Mouse (Mus musculus) lung, embryonic 16.5 days (tissue): Measurements from ENCODE around the gene Macf1. TPM values are rescaled to one million over a fixed set of nuclear protein-coding genes. Genes with fewer than 3 reads are reported as not detected.
"Not testable (repeated sequence)": the region's sequence is repeated elsewhere in the genome, so short reads cannot be mapped to it uniquely, and the experiment has no call there.

Source experiments
- ATAC-seq: fragments of 200-750 bp; cut with Nextera tagmentation; 2 replicates; pipeline ENCODE4 v1.8.0; 2017; ENCODE audit warnings: low read depth, mild to moderate bottlenecking, moderate library complexity
- H3K27ac ChIP-seq: fragments of 300-500 bp; sonication (generic); 2 replicates; pipeline ENCODE4 v1.5.1; 2014; ENCODE audit warnings: mild to moderate bottlenecking, control low read depth, low read length
- H3K27me3 ChIP-seq: fragments of 300-500 bp; sonication (generic); 2 replicates; pipeline ENCODE4 v1.6.1; 2014; ENCODE audit warnings: low read depth, low read length, mixed read lengths; ENCODE audit not compliant: control insufficient read depth, insufficient read depth
- H3K36me3 ChIP-seq: fragments of 300-500 bp; sonication (generic); 2 replicates; pipeline ENCODE4 v1.6.1; 2014; ENCODE audit warnings: low read length; ENCODE audit not compliant: control insufficient read depth, insufficient read depth
- H3K4me1 ChIP-seq: fragments of 300-500 bp; sonication (generic); replicated peaks from 2 replicates; pipeline ENCODE4 v1.6.1; 2014; ENCODE audit warnings: low read length, mixed read lengths; ENCODE audit not compliant: control insufficient read depth, insufficient read depth
- H3K4me2 ChIP-seq: fragments of 300-500 bp; sonication (generic); 2 replicates; pipeline ENCODE4 v1.6.1; 2014; ENCODE audit warnings: low read depth, low read length, control low read depth
- H3K4me3 ChIP-seq: fragments of 300-500 bp; sonication (generic); 2 replicates; pipeline ENCODE4 v1.5.1; 2014; ENCODE audit warnings: mild to moderate bottlenecking, low read length, control low read depth
- H3K9ac ChIP-seq: fragments of 300-500 bp; sonication (generic); 2 replicates; pipeline ENCODE4 v1.6.1; 2014; ENCODE audit warnings: low read length, control low read depth
- H3K9me3 ChIP-seq: fragments of 300-500 bp; sonication (generic); 2 replicates; pipeline ENCODE4 v1.6.1; 2016; ENCODE audit warnings: low read length; ENCODE audit not compliant: control insufficient read depth
- whole genome bisulfite sequencing: fragments of 180-500 bp; shearing (Covaris S2); extraction: QIAGEN DNeasy Blood & Tissue Kit; methylation state at CpG from one replicate; pipeline ENCODE4 v1.1.7; 2014; 5-methylcytosine and 5-hydroxymethylcytosine counted together
- polyA plus RNA-seq: library from polyadenylated mRNA; unstranded; fragments of >200 nt; fragmentation: Nextera tagmentation; extraction: Ambion mirVana; gene quantifications from 2 replicates; pipeline ENCODE4 v1.2.1, GENCODE M21; 2015

Macf1 gene
- polyA plus RNA-seq, 1 experiment from 2014 or later = 77.8 TPM

DNA sequence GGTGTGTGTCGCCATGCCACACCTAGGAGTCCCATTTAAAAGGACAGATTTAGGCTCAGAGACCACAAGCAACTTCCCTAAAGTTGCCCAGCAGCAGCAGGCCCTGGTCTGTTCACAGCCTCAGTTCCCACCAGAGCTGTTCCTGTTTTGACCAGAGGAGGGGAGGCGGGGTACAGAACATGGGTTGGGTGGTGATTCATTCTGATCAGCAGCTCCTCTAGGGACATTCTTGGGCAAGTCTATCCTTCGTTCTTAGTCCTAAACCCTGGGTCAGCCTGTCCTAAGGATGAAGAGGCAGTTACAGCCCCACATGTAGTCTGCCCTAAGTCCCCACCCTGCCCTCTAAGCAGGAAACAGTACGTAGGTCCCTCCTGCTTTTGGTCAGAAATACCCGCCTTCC is 343.9 kb downstream of the Macf1 start:
- no peak for ATAC-seq
- Histone ChIP-seq H3K27me3 (peaks cover 23% of the 10 kb centered on the region), H3K4me3 (no peak overlapping the region), H3K27ac (no peak overlapping the region), H3K9ac (no peak overlapping the region), H3K4me2 (no peak overlapping the region), H3K9me3 (no peaks in the 10 kb centered on the region), H3K4me1 (peaks cover 5% of the 10 kb centered on the region), H3K36me3 (no peaks in the 10 kb centered on the region)
- WGBS = 66% methylated on average over 5 of the region's 5 CpGs

DNA sequence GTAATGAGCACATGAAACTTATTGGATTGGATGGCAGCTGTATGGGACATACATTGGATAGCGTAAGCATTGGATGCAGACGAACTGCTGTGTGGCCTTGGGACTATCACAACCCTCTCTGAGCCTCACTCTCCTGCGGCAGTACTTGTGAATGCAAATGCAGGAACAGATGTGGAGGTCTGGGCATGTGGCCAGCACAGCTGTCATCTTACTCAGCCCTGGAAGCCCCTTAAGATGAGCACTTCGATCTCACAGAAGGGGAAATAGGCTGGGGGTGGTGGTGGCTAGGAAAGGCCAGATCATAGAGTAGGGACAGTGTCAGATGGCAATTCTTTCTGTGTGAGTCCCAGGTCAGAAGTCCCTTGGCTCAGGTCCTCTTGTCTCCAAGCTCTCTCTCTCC is 346.5 kb downstream of the Macf1 start:
- 53% methylated on average over 4 of the region's 4 CpGs for WGBS
- Histone ChIP-seq H3K27ac (no peak overlapping the region), H3K4me3 (no peak overlapping the region), H3K27me3 (peaks cover 21% of the 10 kb centered on the region), H3K4me1 (peaks cover 5% of the 10 kb centered on the region), H3K9me3 (no peaks in the 10 kb centered on the region), H3K36me3 (no peaks in the 10 kb centered on the region), H3K9ac (no peak overlapping the region), H3K4me2 (no peak overlapping the region)
- ATAC-seq = no peak

DNA sequence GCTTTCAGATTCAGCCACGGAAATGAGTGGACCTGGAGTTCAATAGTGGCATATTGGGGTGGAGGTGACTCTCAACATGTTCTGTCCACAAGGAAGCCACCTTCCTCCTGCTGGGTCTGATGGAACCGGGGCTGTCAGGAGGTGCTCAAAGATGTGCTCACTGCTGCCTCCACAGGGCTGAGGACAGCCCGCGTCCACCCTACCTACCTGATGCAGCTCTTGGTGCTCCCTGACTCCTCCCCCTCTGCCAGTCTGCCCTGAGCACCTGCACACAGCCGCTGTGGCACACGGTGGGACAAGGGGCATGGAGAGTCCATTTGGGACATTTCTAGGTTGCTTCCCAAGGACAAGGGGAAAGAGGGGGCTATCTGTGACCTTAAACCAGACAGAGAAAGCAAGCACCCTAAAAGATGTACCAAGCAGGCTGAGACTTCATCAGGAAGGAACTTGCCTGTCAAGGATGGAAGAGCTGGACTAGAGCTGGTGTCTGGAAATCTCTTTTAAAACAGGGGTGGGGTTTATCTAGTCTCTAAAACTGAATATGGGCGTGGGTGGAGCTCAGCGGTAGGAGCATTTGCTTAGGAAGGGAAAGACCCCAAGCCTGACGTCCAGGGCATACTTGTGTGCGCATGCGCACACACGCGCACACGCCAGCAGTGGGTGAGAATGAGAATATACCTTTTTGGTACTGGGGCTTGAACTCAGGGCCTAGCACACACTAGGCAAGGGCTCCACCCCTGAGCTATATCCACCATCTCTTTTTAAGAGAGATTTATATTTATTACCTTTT is 348.2 kb downstream of the Macf1 start:
- Histone ChIP-seq H3K4me2 (no peak overlapping the region), H3K4me3 (no peak overlapping the region), H3K36me3 (no peaks in the 10 kb centered on the region), H3K27ac (no peak overlapping the region), H3K4me1 (no peaks in the 10 kb centered on the region), H3K27me3 (peaks cover 4% of the 10 kb centered on the region; the same call in 1 of the 2 replicates), H3K9me3 (no peaks in the 10 kb centered on the region), H3K9ac (no peak overlapping the region)
- WGBS = 62% methylated on average over 14 of the region's 14 CpGs
- ATAC-seq = no peak

DNA sequence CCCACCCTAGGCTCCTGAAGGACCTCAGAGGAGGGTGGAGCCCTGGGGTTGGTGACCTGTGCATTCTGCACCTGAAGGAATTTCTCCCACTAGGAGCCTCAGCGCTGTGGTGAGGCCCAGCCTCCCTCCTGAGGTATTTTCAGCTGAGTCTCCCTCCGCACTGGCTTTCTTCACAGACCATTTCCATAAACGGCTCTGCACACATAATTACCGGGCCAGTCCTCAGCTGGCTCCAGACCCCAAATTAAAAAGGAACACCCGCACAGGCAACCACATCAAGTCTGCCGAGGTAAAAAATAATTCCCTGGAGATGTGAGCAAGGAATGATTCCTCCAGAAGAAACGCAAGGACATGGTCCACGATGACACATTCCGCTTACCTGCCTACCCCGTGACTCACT is 348.9 kb downstream of the Macf1 start:
- not testable (repeated sequence) for H3K4me3 ChIP-seq, H3K36me3 ChIP-seq, H3K27ac ChIP-seq, H3K4me2 ChIP-seq, H3K4me1 ChIP-seq, H3K9me3 ChIP-seq, H3K27me3 ChIP-seq, ATAC-seq, H3K9ac ChIP-seq
- 72% methylated on average over 10 of the region's 10 CpGs for WGBS

DNA sequence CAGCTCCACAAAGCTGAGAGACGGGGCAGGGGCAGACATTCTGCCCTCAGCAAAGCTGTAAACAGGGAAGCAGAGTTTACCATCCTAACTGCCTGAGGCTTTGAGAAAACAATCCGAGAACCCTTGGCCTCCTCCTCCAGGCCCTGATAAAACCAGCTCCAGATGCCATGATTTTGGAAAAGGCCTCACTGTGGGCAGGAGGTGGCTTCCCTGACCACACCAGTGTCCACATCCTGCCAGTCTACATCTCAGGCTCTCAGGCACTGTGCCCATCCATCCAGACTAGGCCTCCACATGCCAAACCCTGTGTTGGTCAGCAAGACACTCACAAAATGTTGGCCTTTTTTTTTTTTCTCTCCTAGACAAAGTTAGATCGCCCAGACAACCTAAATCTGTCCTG is 350.0 kb downstream of the Macf1 start:
- no peak for ATAC-seq

DNA sequence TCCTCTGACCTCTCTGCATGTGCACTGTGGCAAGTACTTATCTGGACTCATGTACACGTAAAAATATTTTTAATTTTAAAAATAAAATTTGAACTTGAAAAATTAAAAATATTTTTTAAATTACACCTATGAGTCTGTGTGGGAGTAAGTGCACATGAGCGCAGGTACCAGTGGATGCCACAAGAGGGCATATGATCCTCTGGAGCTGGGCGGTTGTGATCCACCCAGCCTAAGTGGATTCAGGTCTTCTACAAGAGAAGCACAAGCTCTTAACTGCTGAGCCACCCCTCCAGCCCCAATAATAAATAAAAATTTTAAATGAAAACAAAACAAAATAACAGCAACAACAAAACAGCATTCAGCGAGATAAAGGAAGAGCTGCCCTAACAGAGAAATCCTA is 351.0 kb downstream of the Macf1 start:
- 92% methylated on average over 4 of the region's 4 CpGs for WGBS
- Histone ChIP-seq H3K36me3 (no peaks in the 10 kb centered on the region), H3K9me3 (no peaks in the 10 kb centered on the region), H3K27me3 (no peaks in the 10 kb centered on the region), H3K27ac (no peak overlapping the region), H3K4me1 (no peaks in the 10 kb centered on the region), H3K9ac (no peak overlapping the region), H3K4me2 (no peak overlapping the region), H3K4me3 (no peak overlapping the region)
- ATAC-seq = no peak

More for the DNA sequence above, 350.0 kb downstream of the Macf1 start:
- no peak overlapping the region for H3K4me2 ChIP-seq
- no peak overlapping the region for H3K4me3 ChIP-seq
- H3K36me3 ChIP-seq = no peaks in the 10 kb centered on the region
- no peak overlapping the region for H3K27ac ChIP-seq
- H3K9ac ChIP-seq = no peak overlapping the region
- no peaks in the 10 kb centered on the region for H3K9me3 ChIP-seq
- H3K4me1 ChIP-seq = no peaks in the 10 kb centered on the region
- 48% methylated on average over 3 of the region's 3 CpGs for WGBS
- H3K27me3 ChIP-seq = no peaks in the 10 kb centered on the region

DNA sequence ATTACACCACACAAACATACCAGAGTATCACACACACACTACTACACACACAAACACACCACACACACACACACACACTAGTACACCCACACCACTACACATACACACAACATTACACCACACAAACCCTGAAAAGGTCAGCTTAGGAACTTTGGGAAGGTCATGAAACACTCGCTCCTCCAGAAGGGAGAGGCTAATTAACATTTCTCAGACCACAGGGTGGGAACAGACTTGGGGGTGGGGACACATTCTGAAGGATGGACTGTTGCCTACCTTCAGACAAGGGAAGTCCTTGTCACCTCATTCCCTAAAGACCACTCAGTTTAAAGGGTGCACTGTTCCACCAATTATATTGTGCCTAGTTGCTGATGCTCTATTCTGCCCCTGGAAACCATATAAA is 352.2 kb downstream of the Macf1 start:
- WGBS = 43% methylated on average over 1 of the region's 1 CpGs
- not testable (repeated sequence) for H3K36me3 ChIP-seq, H3K27me3 ChIP-seq, H3K4me3 ChIP-seq, H3K9me3 ChIP-seq, H3K4me1 ChIP-seq, H3K4me2 ChIP-seq, H3K9ac ChIP-seq, H3K27ac ChIP-seq, ATAC-seq

DNA sequence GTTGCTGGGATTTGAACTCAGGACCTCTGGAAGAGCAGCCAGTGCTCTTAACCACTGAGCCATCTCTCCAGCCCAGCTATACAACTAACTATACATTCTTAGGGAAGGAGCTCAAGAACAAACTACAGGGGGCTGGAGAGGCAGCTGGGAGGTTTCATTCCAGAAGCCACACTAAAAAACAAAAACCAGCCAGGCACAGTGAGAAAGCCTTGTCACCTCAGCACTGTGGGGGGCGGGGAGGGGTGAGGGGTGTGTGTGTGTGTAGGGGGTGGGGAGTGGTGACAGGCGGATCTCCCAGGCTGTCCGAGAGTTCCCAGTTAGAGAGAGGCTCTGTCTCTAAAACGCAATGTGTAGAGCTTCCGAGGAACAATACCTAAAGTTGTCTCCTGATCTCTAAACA is 352.8 kb downstream of the Macf1 start:
- Histone ChIP-seq H3K4me1 (no peaks in the 10 kb centered on the region), H3K4me2 (no peak overlapping the region), H3K9me3 (no peaks in the 10 kb centered on the region), H3K27ac (no peak overlapping the region), H3K27me3 (no peaks in the 10 kb centered on the region), H3K9ac (no peak overlapping the region), H3K4me3 (no peak overlapping the region), H3K36me3 (no peaks in the 10 kb centered on the region)
- WGBS = 54% methylated on average over 5 of the region's 5 CpGs
- no peak for ATAC-seq

DNA sequence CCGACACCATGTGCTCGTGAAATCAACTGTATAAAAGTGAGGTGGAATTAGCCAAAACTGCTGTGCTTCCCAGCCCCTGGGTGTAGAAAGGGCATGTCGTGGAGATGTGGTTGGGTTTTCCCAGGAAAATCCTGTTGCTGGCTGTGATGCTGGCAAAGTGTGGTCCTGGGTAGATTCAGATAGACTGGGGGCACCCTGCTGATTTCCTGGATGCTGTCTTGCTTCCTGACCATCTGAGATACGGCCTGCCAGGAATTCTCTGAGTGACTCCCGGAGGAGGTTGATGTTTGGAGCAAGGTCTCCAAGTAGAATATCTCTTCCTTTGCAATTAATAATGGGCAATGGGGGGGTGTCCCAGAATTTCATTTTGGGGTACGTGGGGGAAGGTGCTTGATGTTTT is 355.2 kb downstream of the Macf1 start:
- no peak overlapping the region for H3K9ac ChIP-seq
- H3K4me3 ChIP-seq = no peak overlapping the region
- 58% methylated on average over 6 of the region's 6 CpGs for WGBS
- no peaks in the 10 kb centered on the region for H3K4me1 ChIP-seq
- no peak overlapping the region for H3K4me2 ChIP-seq
- H3K27me3 ChIP-seq = no peaks in the 10 kb centered on the region
- no peak overlapping the region for H3K27ac ChIP-seq
- no peak for ATAC-seq
- no peaks in the 10 kb centered on the region for H3K9me3 ChIP-seq
- no peaks in the 10 kb centered on the region for H3K36me3 ChIP-seq

DNA sequence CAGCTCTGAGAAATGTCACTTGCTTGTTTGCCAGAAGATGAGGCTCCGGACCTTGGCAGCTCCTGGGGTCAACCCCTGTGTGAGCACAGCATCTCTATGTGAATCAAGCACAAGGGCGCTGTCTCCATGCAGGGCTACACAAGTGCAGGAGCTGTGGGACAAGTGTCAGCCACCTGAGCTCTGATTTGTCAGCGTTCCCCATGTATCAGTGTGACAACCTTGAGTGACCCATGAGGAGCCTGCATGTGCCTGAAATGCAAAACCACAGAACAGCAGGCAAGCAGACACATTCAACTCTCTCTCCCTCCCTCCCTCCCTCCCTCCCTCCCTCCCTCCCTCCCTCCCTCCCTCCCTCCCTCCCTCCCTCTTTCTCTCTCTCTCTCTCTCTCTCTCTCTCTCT is 356.5 kb downstream of the Macf1 start:
- H3K27ac ChIP-seq = no peak overlapping the region
- H3K9ac ChIP-seq = no peak overlapping the region
- no peaks in the 10 kb centered on the region for H3K36me3 ChIP-seq
- no peak for ATAC-seq
- H3K9me3 ChIP-seq = no peaks in the 10 kb centered on the region
- no peak overlapping the region for H3K4me2 ChIP-seq
- WGBS = 40% methylated on average over 3 of the region's 3 CpGs
- no peaks in the 10 kb centered on the region for H3K4me1 ChIP-seq
- no peak overlapping the region for H3K4me3 ChIP-seq
- peaks cover 5% of the 10 kb centered on the region for H3K27me3 ChIP-seq
